Mouse (Mus musculus): Measurements from ENCODE around the gene Lrrc23.
"Not testable (repeated sequence)": the region's sequence is repeated elsewhere in the genome, so short reads cannot be mapped to it uniquely, and the experiment has no call there.

Gene Lrrc23

DNA sequence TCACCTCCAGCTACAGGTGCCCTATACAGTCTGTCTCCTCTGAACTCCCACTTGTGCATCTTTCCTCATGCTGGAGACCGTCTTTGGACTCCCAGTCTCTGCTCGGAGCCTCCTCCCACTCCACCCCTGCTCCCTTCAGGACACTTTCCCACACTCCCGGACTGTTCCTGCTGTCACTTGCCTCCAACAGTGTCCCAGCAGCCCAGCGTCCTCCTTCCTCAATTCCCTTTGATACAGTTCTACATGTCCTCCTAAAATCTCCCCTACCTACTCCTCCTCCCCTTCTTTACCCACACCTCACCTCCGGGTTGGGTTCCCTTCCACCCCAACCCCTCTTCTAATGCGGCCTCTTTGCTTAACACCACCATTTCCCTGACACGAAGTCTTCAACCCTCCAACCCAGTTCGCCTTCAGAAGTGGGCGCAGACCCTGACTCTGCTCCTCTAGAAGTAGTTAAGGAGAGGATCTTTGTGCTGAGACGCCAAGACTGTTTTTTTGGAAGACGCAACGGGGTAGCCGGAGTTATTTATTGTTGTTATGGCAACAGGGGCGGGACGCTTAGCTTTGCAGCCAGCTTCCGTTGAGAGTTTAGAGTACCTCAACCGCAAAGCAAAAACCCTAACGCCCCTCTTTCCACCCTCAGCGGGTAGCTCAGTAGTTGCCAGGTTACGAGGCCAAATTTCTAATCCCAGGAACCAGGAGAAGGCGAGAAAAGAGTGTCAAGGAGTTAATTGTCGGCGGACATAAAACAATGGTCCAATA is at the start of gene Lrrc23:
Gene Lrrc23 (minus strand): TSS at position 506 of the 762 bp plus-strand sequence.
- no peak for DNase-seq (ENCODE audit: low spot score in 2 of 2)

DNA sequence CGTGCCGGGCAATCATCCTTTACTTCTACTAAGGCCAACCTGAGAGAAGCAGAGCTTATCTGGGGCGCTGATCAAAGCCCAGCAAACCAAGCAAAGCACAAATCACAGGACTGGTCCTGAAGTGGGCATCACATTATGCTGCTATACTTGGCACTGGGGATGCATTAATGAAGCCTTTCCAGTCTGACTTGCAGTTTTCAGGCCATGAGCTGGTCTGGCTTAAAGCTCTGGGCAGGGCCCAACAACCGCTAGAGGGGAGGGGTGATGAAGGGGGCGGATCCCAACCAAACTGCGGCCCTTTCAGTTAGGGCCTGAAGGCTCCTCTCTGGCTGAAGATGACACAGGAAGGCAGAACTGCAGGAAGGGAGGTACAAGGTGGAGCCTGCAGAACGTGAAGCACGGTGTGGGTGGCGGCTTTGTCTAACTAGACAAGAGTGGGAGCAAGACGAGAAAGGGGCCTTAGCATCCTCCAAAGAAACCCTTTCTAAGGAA is 48.6 kb upstream of the Lrrc23 start:
- DNase-seq (ENCODE audit: low spot score in 2 of 2): no peak

DNA sequence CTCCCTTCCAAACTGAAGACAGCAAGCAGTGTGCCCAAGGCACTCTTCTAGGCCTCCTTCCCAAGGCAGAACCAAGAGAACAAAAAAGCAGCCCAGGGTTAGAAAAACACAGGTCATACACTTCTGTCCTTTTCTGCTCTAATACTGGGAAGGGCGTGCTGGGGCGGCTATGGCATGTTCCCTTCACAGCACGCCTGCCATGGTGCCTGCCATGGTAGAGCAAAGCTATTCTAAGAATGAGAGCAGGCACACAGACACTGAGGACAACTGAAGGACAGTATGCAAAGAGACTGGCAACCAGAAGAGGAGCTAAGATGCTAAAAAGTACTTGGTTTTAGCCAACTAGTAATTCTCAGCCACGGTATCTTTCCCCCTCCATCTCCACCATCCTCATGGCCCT is 42.5 kb upstream of the Lrrc23 start:
- DNase-seq (ENCODE audit: low spot score in 2 of 2): no peak

DNA sequence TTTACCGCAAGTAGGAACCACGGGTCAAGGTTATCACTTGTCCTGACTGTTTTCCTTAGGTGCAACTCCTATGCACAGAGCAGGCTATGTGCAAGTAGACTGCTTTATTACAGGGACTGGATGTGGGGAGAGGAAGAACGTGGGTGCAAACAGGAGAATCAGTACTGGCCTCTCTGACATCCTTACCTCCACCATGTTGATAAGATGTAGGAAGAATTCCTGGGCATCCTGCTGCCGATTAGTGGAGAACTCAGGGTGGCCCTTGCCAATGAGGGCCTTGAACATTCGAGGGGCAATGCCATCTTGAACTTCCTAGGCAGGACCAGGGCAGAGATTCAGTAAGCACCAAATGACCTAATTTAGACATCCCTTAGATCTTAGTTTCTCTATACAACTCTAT is 41.4 kb upstream of the Lrrc23 start:
- DNase-seq (ENCODE audit: low spot score in 2 of 2): no peak

DNA sequence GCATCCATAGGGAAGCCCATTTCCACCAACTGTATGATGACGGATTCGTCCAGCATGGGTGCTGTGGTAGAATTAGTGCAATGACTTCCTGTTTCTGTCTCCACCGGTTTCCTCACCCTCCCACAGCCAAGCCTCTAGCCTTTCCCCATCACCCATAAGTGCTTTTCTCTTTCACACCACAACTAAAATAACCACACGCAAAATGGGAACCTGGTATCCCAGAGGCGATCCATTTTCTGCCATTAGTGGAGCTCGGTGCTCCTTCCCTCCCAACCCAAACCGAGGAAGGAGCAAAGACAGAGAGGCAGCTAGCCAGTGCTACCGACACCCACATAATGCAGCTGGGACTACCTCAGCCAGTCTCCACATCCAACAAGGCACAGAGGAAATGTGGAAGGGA is 38.4 kb upstream of the Lrrc23 start:
- DNase-seq (ENCODE audit: low spot score in 2 of 2): no peak

DNA sequence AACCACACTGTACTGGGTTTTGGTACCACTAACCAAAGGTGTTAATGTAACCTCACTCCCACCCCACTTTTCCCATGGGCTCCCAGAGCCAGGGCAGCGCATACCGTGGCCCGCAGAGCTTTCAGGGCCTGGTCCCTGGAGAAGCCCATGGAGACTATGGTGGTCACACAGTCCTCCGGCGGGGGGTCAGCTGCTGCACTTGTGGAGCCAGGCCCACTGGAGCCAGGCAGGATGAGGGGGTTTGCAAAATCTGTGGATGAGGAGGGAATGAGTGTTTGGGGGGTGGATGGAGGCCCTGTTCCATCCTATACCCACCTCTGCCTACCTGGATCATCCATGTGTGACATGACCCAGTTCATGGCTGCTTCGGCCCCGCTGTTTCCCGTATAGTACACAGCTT is 38.0 kb upstream of the Lrrc23 start:
- DNase-seq (ENCODE audit: low spot score in 2 of 2): no peak

DNA sequence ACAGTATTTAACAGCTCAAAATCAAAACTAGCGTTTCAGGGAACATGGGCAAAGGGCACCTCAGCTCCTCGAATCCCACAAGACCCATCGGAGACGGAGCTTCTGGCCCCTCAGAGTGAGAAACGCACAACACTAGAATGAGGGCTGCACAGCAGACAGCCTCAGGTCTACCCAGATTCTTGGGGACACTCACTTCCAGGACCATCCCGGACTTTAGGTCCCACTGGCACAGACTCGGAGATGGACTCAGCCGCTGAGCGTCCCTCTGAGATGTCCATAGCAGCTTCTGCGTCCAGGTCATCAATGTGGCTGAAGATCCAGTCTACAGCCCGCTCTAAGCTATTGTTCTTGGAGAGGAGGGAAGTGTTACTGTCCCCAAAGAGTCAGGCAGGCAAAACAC is 37.6 kb upstream of the Lrrc23 start:
- DNase-seq (ENCODE audit: low spot score in 2 of 2): no peak

GRCm38 (mm10) chr6:124816611-124817010 is 37.1 kb upstream of the Lrrc23 start:
- DNase-seq (ENCODE audit: low spot score in 2 of 2): no peak

DNA sequence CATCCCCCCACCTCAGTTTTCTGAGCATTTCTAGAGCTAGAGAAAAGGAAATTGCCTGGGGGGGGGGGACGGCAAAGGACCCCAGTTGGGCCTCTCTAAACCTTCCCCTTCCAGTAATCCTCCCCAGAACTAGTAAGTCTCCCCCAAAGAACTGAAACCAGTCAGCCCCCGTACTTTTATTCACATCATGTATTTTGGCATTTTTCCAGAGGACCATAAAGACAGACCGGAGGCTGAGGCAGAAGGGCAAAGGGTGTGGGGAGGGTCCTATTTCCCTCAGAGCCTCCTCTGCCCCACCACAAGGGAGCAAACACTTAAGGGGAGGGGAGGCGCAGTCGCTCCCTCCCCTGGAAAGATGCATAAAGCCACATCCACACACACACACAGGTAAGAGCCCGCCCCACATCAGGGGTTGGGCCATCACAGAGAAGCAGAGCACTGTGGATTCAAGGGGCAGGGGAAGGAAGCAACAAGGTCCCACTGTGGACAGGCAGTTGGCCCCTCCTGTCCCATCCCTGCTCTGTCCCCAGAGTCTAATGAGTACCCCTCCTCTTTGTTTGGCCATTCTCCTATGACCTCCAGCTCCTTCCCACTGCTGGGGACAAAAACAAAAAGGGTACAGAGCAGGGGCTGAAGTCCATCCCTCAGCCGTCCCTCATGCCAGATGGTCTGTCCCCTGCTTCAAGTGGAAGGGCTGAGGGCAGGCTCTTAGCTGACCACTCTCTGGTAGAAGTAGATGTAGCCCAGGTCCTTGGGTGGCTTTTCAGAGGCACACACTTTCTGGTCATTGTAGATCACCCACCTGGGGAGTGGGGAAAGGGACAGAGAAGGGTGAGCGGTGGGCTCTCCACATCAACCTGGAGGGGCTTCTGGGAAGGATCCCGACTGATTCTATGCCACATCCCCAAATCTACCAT is 35.6 kb upstream of the Lrrc23 start:
- DNase-seq (ENCODE audit: low spot score in 2 of 2): no peak

GRCm38 (mm10) chr6:124814448-124814847 is 34.9 kb upstream of the Lrrc23 start:
- DNase-seq (ENCODE audit: low spot score in 2 of 2): no peak

DNA sequence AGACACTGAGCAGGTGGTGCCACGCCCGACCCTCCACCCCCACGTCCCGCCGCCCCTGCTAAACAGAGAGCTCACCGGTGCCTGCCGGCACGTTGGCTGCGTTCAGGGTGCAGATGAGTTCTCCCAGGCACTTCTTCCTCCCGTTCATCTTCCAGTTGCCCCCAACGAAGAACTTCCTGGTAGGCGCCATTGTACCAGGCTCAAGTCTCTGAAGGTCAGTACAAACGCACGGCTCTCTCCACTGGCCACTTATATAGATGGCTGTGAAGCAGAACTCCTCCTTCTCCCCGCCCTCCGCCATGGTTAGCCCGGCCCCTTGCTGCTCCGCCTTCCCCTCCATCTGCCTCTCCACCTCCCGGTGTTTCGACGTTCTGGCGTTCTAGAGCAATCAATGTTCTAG is 34.4 kb upstream of the Lrrc23 start, which contains the start of gene Tpi1:
Gene Tpi1 (minus strand): TSS at position 364 of the 400 bp plus-strand sequence.
- peak; percentile 71 to 92 for DNase-seq (ENCODE audit: low spot score in 2 of 2)

DNA sequence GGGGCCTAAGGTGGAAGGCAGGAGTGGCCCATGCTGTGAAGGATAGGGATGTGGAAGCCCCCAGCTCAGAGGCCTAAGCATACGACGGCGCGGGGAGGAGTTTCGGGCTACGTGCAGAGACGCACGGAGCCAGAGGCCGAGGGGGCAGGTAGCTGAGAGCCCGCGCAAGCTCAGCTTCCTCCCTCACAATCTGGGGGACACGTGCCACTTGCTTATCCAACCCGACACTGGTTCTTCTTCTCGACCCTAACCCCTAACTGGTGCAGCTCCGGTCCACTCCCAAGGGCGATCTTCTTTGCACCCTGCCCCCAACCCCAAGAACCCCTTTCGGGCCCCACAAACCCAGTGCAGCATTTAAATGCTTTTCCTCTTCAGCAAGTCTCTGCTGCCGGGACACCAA is 34.0 kb upstream of the Lrrc23 start:
- DNase-seq (ENCODE audit: low spot score in 2 of 2): peak; percentile 65 to 74

GRCm38 (mm10) chr6:124812848-124813247 is 33.3 kb upstream of the Lrrc23 start:
- no peak for DNase-seq (ENCODE audit: low spot score in 2 of 2)

- DNase-seq (ENCODE audit: low spot score in 2 of 2): no peak
Measured at GRCm38 (mm10) chr6:124811701-124812560, 32.4 kb upstream of the Lrrc23 start.

GRCm38 (mm10) chr6:124811403-124811665 is 31.8 kb upstream of the Lrrc23 start:
- no peak for DNase-seq (ENCODE audit: low spot score in 2 of 2)

- not testable (repeated sequence) for DNase-seq (ENCODE audit: low spot score in 2 of 2)
Measured at GRCm38 (mm10) chr6:124810566-124811402, 31.3 kb upstream of the Lrrc23 start.

- no peak for DNase-seq (ENCODE audit: low spot score in 2 of 2)
Measured at GRCm38 (mm10) chr6:124809775-124810538, 30.4 kb upstream of the Lrrc23 start.

GRCm38 (mm10) chr6:124809052-124809774 is 29.7 kb upstream of the Lrrc23 start:
- peak in 1 of 2 experiments; percentile 69 for DNase-seq (ENCODE audit: low spot score in 2 of 2)

DNA sequence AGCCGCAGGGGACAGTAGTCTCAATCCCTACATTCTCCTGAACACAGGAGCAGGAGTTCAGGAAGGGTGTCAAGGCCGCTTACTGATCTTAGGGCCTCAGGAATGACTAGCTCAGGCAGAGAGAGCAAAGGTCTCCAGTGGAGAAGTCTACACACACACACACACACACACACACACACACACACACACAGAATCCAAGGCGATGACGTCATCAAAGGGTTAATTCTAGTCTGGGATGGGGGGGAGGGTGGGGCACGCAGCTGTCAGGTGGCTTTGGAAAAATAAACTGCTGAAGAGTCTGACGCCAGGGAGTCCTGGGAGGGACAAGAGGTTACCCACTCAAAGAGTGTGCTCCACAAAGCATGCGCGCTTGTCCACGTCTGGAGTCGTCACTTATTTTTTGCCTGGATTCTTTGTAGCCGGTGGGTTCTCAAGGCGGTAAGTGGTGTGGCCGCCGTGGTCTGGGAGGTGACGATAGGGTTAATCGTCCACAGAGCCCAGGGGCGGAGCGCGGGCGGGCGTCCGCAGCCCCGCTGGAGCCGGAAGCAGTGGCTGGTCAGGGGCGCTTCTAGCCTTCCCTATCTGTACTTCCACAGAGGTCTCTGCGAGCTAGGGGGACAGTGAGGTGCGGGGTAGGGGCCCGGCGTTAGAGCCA is 29.0 kb upstream of the Lrrc23 start, which contains the start of gene Spsb2:
Gene Spsb2 (plus strand): TSS at position 304 of the 655 bp plus-strand sequence.
- peak in 1 of 2 experiments; percentile 38 for DNase-seq (ENCODE audit: low spot score in 2 of 2)
